Mouse (Mus musculus): Measurements from ENCODE around the gene H2-Ab1. TPM values are rescaled to one million over a fixed set of nuclear protein-coding genes. Genes with fewer than 3 reads are reported as not detected.

H2-Ab1 gene
- polyA plus RNA-seq, 1 experiment from 2014 or later, result 1.6 TPM

GRCm38 (mm10) chr17:34286999-34287398, 29.5 kb downstream of the H2-Ab1 start:
- 74% methylated on average over 6 of the region's 6 CpGs for WGBS
- Histone ChIP-seq H3K9me3 (no peaks in the 10 kb centered on the region), H3K4me3 (no peak overlapping the region), H3K9ac (no peak overlapping the region), H3K27me3 (no peaks in the 10 kb centered on the region), H3K36me3 (no peaks in the 10 kb centered on the region), H3K4me1 (replicated peaks) (no peaks in the 10 kb centered on the region; the same call in 1 of the 2 replicates), H3K27ac (replicated peaks) (no peak overlapping the region), H3K4me2 (no peak overlapping the region)
- no peak for ATAC-seq (ENCODE audit: low FRiP score, low read depth)

- peak; percentile 65; the same call in 1 of the 2 replicates for ATAC-seq (ENCODE audit: low FRiP score, low read depth)
- WGBS, result 15% methylated on average over 8 of the region's 8 CpGs
- Histone ChIP-seq H3K36me3 (no peaks in the 10 kb centered on the region), H3K4me3 (no peak within 1 kb of the TSS), H3K4me2 (no peak within 1 kb of the TSS), H3K4me1 (replicated peaks) (no peaks in the 10 kb centered on the region; the same call in 1 of the 2 replicates), H3K27me3 (no peaks in the 10 kb centered on the region), H3K27ac (replicated peaks) (no peak within 1 kb of the TSS), H3K9ac (no peak within 1 kb of the TSS), H3K9me3 (no peaks in the 10 kb centered on the region)
These were observed 30.2 kb downstream of the H2-Ab1 start, which contains the start of gene H2-Aa for GRCm38 (mm10) chr17:34287648-34288047. TSS of gene H2-Aa (minus strand) at chr17:34287823.

- Histone ChIP-seq H3K27ac (replicated peaks) (no peak overlapping the region), H3K4me3 (no peak overlapping the region), H3K4me1 (replicated peaks) (no peaks in the 10 kb centered on the region; the same call in 1 of the 2 replicates), H3K9me3 (no peaks in the 10 kb centered on the region), H3K4me2 (no peak overlapping the region), H3K9ac (no peak overlapping the region), H3K27me3 (no peaks in the 10 kb centered on the region), H3K36me3 (no peaks in the 10 kb centered on the region)
- ATAC-seq (ENCODE audit: low FRiP score, low read depth), result no peak
- WGBS, result 77% methylated on average over 3 of the region's 3 CpGs
These were observed 30.6 kb downstream of the H2-Ab1 start for GRCm38 (mm10) chr17:34288131-34288530.

GRCm38 (mm10) chr17:34291609-34292008, 34.1 kb downstream of the H2-Ab1 start:
- Histone ChIP-seq H3K27ac (replicated peaks) (no peak overlapping the region), H3K4me2 (0 out of 2 replicates have a peak overlapping the region, but pooled peaks have one; percentile 15), H3K36me3 (no peaks in the 10 kb centered on the region), H3K4me1 (replicated peaks) (peaks cover 7% of the 10 kb centered on the region), H3K4me3 (no peak overlapping the region), H3K27me3 (no peaks in the 10 kb centered on the region), H3K9ac (no peak overlapping the region), H3K9me3 (no peaks in the 10 kb centered on the region)
- 11% methylated on average over 8 of the region's 8 CpGs for WGBS
- peak; percentile 89 for ATAC-seq (ENCODE audit: low FRiP score, low read depth)

GRCm38 (mm10) chr17:34292570-34292969, 35.1 kb downstream of the H2-Ab1 start:
- 96% methylated on average over 4 of the region's 4 CpGs for WGBS
- Histone ChIP-seq H3K4me1 (replicated peaks) (peaks cover 8% of the 10 kb centered on the region), H3K36me3 (no peaks in the 10 kb centered on the region), H3K4me2 (no peak overlapping the region), H3K4me3 (no peak overlapping the region), H3K9me3 (no peaks in the 10 kb centered on the region), H3K9ac (no peak overlapping the region), H3K27me3 (no peaks in the 10 kb centered on the region), H3K27ac (replicated peaks) (no peak overlapping the region)
- ATAC-seq (ENCODE audit: low FRiP score, low read depth), result no peak

DNA sequence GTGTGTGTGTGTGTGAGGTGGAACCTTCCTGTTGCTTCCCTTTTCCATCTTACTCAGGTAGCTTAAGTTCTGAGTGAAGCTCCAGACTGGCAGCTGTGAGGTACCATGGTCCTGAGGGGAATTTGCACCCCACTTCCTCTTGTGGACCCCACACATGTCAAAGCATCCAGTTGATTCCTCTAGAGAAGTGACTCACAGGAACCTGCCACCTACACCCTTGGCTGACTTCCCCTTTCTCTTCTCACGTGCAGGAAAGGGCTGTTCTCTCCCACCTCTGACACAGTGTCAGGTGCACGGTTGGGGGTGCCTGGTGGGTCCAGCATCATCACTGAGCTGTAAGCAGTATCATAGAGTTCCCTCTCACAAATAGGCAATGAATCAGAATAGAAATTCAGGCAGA, 36.0 kb downstream of the H2-Ab1 start:
- no peak for ATAC-seq (ENCODE audit: low FRiP score, low read depth)
- WGBS, result 53% methylated on average over 2 of the region's 2 CpGs
- Histone ChIP-seq H3K9me3 (no peaks in the 10 kb centered on the region), H3K9ac (no peak overlapping the region), H3K4me2 (no peak overlapping the region), H3K4me1 (replicated peaks) (peaks cover 8% of the 10 kb centered on the region), H3K4me3 (no peak overlapping the region), H3K36me3 (no peaks in the 10 kb centered on the region), H3K27ac (replicated peaks) (no peak overlapping the region), H3K27me3 (no peaks in the 10 kb centered on the region)

DNA sequence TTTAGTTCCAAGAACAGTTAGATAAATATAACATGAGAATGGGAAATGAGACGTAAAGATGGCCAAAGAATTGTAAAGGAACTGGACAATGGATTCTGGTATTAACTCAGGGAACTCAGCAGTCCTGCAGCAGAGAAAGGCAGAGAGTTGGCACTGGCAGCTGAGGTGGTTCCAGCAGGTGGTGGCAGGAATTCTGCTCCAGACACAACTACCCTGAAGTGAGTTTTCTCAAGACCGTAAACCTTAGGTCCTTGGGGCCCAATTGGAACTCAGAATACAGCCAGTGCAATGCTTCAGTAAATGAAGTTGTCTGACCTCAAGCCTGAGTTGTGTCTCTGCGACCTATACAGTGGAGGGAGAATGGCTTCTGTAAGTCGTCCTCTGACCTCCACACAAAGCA, 36.8 kb downstream of the H2-Ab1 start:
- Histone ChIP-seq H3K27me3 (no peaks in the 10 kb centered on the region), H3K27ac (replicated peaks) (no peak overlapping the region), H3K9me3 (no peaks in the 10 kb centered on the region), H3K9ac (no peak overlapping the region), H3K4me1 (replicated peaks) (peaks cover 8% of the 10 kb centered on the region), H3K4me3 (no peak overlapping the region), H3K36me3 (no peaks in the 10 kb centered on the region), H3K4me2 (no peak overlapping the region)
- no peak for ATAC-seq (ENCODE audit: low FRiP score, low read depth)
- WGBS, result 82% methylated on average over 4 of the region's 4 CpGs

DNA sequence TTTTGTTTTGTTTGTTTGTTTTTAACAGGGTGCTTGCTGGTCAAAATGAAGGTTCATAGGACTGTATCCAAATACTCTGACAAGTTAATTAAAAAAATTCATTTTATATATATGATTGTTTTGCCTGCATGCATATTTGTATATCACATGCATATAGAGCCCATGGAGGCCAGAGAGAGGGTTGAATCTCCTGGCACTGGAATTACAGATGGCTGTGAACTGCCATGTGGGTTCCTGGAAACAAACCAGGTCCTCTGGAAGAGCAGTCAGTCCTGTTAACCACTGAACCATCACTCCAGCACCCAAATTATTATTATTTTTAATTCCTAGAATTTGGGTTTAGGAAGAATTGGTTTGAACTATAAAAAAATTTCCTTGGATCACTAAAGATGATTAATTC, 37.8 kb downstream of the H2-Ab1 start:
- H3K4me1 ChIP-seq (replicated peaks), result peaks cover 8% of the 10 kb centered on the region
- ATAC-seq (ENCODE audit: low FRiP score, low read depth), result no peak
- no peak overlapping the region for H3K9ac ChIP-seq
- H3K36me3 ChIP-seq, result no peaks in the 10 kb centered on the region
- no peak overlapping the region for H3K27ac ChIP-seq (replicated peaks)
- no peaks in the 10 kb centered on the region for H3K27me3 ChIP-seq
- H3K4me3 ChIP-seq, result no peak overlapping the region
- H3K9me3 ChIP-seq, result no peaks in the 10 kb centered on the region
- H3K4me2 ChIP-seq, result no peak overlapping the region

- ATAC-seq (ENCODE audit: low FRiP score, low read depth), result peak; percentile 90
- H3K9me3 ChIP-seq, result no peaks in the 10 kb centered on the region
- peak overlapping the region; percentile 72 for H3K27ac ChIP-seq (replicated peaks)
- H3K4me3 ChIP-seq, result peak overlapping the region; percentile 42
- H3K27me3 ChIP-seq, result no peaks in the 10 kb centered on the region
- peak overlapping the region; percentile 33 for H3K9ac ChIP-seq
- WGBS, result 20% methylated on average over 23 of the region's 23 CpGs
- H3K4me1 ChIP-seq (replicated peaks), result peaks cover 8% of the 10 kb centered on the region
- peak overlapping the region; percentile 54 for H3K4me2 ChIP-seq
- no peaks in the 10 kb centered on the region for H3K36me3 ChIP-seq
These were observed 38.7 kb downstream of the H2-Ab1 start for GRCm38 (mm10) chr17:34295891-34296794.

GRCm38 (mm10) chr17:34299356-34299755, 41.9 kb downstream of the H2-Ab1 start:
- H3K4me3 ChIP-seq, result no peak overlapping the region
- H3K27ac ChIP-seq (replicated peaks), result no peak overlapping the region
- H3K9ac ChIP-seq, result no peak overlapping the region
- H3K4me2 ChIP-seq, result no peak overlapping the region
- H3K9me3 ChIP-seq, result no peaks in the 10 kb centered on the region
- H3K36me3 ChIP-seq, result no peaks in the 10 kb centered on the region
- 70% methylated on average over 3 of the region's 3 CpGs for WGBS
- no peak for ATAC-seq (ENCODE audit: low FRiP score, low read depth)
- no peaks in the 10 kb centered on the region for H3K27me3 ChIP-seq
- H3K4me1 ChIP-seq (replicated peaks), result peaks cover 8% of the 10 kb centered on the region; the same call in 1 of the 2 replicates

GRCm38 (mm10) chr17:34300071-34300470, 42.6 kb downstream of the H2-Ab1 start:
- Histone ChIP-seq H3K9ac (no peak overlapping the region), H3K4me2 (no peak overlapping the region), H3K9me3 (no peaks in the 10 kb centered on the region), H3K36me3 (no peaks in the 10 kb centered on the region), H3K4me3 (no peak overlapping the region), H3K27ac (replicated peaks) (no peak overlapping the region), H3K4me1 (replicated peaks) (peaks cover 8% of the 10 kb centered on the region; the same call in 1 of the 2 replicates), H3K27me3 (no peaks in the 10 kb centered on the region)
- no peak for ATAC-seq (ENCODE audit: low FRiP score, low read depth)
- 94% methylated on average over 8 of the region's 8 CpGs for WGBS

DNA sequence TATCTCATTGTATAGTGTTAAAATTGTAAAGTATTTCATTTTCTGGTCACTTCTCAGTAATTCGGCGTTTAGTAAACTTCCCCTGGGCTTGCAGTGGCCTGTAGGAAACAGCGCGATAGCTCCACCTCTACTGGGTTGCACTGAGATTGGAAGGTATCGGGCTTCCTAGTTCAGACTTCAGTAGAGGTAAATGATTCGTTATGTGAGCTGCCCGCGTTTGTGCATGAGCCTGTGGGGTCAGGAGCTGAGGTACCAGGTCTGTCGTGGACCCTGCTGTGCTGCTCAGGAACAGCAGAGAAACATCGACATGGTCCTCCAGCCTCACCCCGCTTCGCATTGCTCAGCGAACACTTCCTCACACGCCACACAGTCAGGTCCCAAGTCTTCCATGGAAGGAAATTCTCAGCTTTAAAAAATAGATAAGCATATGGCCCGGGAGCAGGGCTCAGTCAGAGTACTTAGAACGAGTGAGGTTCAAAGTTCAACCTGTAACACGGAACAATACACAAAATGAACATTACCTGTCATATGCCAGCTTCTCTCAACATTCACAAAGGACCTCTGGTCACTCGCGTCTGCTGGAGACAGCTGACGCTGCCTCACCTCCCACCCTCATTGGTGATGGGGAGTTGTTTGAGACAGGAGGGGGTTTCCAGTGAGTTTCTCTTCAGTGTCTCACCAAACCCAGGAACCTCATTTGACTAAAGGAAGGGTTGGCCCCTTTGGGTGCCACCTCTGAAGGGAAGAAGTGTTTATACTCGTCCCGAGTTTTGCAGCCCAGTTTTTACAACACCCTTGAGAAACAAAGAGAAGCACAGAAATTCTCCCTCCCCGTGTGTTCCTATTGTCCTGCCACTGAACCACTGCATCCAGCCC, 43.4 kb downstream of the H2-Ab1 start:
- no peaks in the 10 kb centered on the region for H3K36me3 ChIP-seq
- H3K27ac ChIP-seq (replicated peaks), result no peak overlapping the region
- H3K4me2 ChIP-seq, result no peak overlapping the region
- H3K27me3 ChIP-seq, result no peaks in the 10 kb centered on the region
- no peak overlapping the region for H3K4me3 ChIP-seq
- ATAC-seq (ENCODE audit: low FRiP score, low read depth), result no peak
- H3K4me1 ChIP-seq (replicated peaks), result peaks cover 4% of the 10 kb centered on the region; the same call in 1 of the 2 replicates
- H3K9me3 ChIP-seq, result no peaks in the 10 kb centered on the region
- 80% methylated on average over 23 of the region's 23 CpGs for WGBS
- no peak overlapping the region for H3K9ac ChIP-seq
